Mouse (Mus musculus) kidney, postnatal 10 days (tissue): Measurements from ENCODE around the gene Defa28.
"Not testable (repeated sequence)": the region's sequence is repeated elsewhere in the genome, so short reads cannot be mapped to it uniquely, and the experiment has no call there.

Source experiments
- DNase-seq: peaks from one replicate; pipeline ENCODE4 v3.0.0; 2021; ENCODE audit warnings: mixed read lengths

The Defa28 gene

DNA sequence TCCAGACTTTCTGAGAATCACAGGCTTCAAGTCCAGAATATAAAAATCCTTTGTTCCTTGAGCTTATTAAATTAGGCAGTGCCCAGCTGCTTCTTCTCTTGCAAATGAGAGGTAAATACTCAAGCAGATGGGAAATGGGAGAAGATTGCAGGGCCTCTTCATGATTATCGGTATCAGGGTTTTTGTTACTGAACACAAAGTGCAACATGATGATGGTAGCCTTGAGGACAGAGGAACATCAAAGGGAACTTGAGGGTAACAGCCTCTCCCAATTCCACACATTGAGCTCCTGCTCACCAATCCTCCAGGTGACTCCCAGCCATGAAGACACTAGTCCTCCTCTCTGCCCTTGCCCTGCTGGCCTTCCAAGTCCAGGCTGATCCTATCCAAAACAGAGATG is at the start of gene Defa28:
TSS of gene Defa28 (plus strand) at position 301 of the 400 bp plus-strand sequence.
- not testable (repeated sequence) for DNase-seq

DNA sequence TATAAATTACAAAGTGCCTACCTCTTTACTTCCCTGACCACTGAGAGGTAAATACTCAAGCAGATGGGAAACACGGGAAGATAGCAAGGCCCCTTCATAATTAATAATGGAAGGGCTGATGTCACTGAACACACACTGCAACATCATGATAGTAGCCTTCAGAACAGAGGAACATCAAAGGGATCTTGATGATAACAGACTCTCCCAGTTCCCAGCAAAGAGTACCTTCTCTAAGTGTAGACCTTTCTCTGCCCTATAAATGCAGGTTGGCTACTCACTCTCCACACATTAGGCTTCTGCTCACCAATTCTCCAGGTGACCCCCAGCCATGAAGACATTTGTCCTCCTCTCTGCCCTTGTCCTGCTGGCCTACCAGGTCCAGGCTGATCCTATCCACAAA is 17.7 kb upstream of the Defa28 start, which contains the start of gene Defa37:
TSS of gene Defa37 (plus strand) at position 301 of the 400 bp plus-strand sequence.
- DNase-seq, result not testable (repeated sequence)

DNA sequence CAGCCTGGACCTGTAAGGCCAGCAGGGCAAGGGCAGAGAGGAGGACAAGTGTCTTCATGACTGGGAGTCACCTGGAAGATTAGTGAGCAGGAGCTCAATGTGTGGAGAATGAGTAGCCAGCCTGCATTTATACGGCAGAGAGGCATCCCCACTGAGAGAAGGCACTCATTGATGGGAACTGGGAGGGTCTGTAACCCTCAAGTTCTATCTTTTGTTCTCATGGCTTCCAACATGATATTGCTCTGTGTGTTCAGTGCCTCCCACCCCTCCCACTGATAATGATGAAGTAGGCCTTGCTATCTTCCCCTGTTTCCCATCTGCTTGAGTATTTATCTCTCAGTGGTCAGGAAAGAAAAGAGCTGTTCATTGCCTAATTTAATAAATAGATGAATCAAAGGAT is 11.6 kb downstream of the Defa28 start, which contains the start of gene Gm7861:
TSS of gene Gm7861 (minus strand) at position 101 of the 400 bp plus-strand sequence.
- DNase-seq, result not testable (repeated sequence)

DNA sequence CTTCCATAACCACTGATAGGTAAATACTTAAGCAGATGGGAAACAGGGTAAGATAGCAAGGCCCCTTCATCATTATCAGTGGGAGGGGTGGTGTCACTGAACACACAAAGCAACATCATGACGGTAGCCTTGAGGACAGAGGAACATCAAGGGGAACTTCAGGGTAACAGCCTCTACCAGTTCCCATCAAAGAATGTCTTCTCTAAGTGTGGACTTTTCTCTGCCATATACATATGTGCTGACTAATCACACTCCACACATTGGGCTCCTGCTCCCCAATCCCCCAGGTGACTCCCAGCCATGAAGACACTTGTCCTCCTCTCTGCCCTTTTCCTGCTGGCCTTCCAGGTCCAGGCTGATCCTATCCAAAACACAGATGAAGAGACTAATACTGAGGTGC is 35.1 kb downstream of the Defa28 start, which contains the start of gene Defa26:
TSS of gene Defa26 (plus strand) at position 301 of the 400 bp plus-strand sequence.
- DNase-seq, result not testable (repeated sequence)
